Mouse (Mus musculus) hindbrain, embryonic 16.5 days (tissue): ENCODE data around the gene Tbrg1. TPM values are rescaled to one million over a fixed set of nuclear protein-coding genes. Genes with fewer than 3 reads are reported as not detected.

Experiments used
- ATAC-seq: fragments of 200-750 bp; cut with Nextera tagmentation; 2 replicates; pipeline ENCODE4 v1.8.0; 2017; ENCODE audit warnings: moderate TSS enrichment, moderate library complexity
- H3K27ac ChIP-seq: fragments of 300-500 bp; sonication (generic); 2 replicates; pipeline ENCODE4 v1.5.1; 2014; ENCODE audit warnings: low read depth, mild to moderate bottlenecking, control low read depth, low read length, moderate library complexity
- H3K27me3 ChIP-seq: fragments of 300-500 bp; sonication (generic); replicated peaks from 2 replicates; pipeline ENCODE4 v1.6.1; 2014; ENCODE audit warnings: low read length; ENCODE audit not compliant: control insufficient read depth, insufficient read depth
- H3K36me3 ChIP-seq: fragments of 300-500 bp; sonication (generic); 2 replicates; pipeline ENCODE4 v1.6.1; 2014; ENCODE audit warnings: mild to moderate bottlenecking, low read length, moderate library complexity, mixed read lengths; ENCODE audit not compliant: control insufficient read depth, insufficient read depth
- H3K4me1 ChIP-seq: fragments of 300-500 bp; sonication (generic); 2 replicates; pipeline ENCODE4 v1.6.1; 2014; ENCODE audit warnings: low read depth, low read length; ENCODE audit not compliant: control insufficient read depth, insufficient read depth
- H3K4me2 ChIP-seq: fragments of 300-500 bp; sonication (generic); 2 replicates; pipeline ENCODE4 v1.6.1; 2014; ENCODE audit warnings: mild to moderate bottlenecking, low read length, control low read depth, moderate library complexity
- H3K4me3 ChIP-seq: fragments of 300-500 bp; sonication (generic); 2 replicates; pipeline ENCODE4 v1.5.1; 2014; ENCODE audit warnings: mild to moderate bottlenecking, low read length, control low read depth, moderate library complexity
- H3K9ac ChIP-seq: fragments of 300-500 bp; sonication (generic); 2 replicates; pipeline ENCODE4 v1.6.1; 2014; ENCODE audit warnings: low read depth, mild to moderate bottlenecking, control low read depth, low read length, moderate library complexity
- H3K9me3 ChIP-seq: fragments of 300-500 bp; sonication (generic); 2 replicates; pipeline ENCODE4 v1.6.1; 2014; ENCODE audit warnings: mild to moderate bottlenecking, low read length, moderate library complexity; ENCODE audit not compliant: control insufficient read depth
- WGBS: fragments of 180-500 bp; shearing (Covaris S2); extraction: QIAGEN DNeasy Blood & Tissue Kit; methylation state at CpG from one replicate; pipeline ENCODE4 v1.1.7; 2014; 5-methylcytosine and 5-hydroxymethylcytosine counted together
- polyA plus RNA-seq: library from polyadenylated mRNA; unstranded; fragments of >200 nt; fragmentation: Nextera tagmentation; extraction: Ambion mirVana; gene quantifications from 2 replicates; pipeline ENCODE4 v1.2.1, GENCODE M21; 2015

Tbrg1 gene
- polyA plus RNA-seq, 1 experiment from 2014 or later: 87.1 TPM

DNA sequence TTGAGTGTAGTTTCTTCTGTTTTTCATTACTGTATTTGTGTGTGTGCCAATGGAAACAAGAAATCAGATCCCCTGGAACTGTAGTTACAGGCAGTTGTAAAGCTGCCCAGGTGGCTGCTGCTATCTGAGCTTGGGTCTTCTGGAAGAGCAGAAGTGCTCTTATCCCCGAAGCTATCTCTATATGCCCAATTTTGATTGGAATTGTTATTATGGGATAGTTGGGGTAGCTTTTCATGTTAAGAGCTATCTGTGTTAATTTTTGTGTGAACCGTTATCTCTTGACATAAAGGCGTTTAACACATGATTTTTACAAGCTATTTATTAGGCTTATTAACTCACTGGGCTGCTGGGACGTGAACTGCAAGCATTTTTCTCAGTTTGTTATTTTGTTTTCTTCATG, 47.6 kb downstream of the Tbrg1 start:
- no peaks in the 10 kb centered on the region for H3K27me3 ChIP-seq
- peaks cover 6% of the 10 kb centered on the region for H3K4me1 ChIP-seq
- no peaks in the 10 kb centered on the region for H3K36me3 ChIP-seq
- no peak overlapping the region for H3K4me2 ChIP-seq
- H3K9ac ChIP-seq: no peak overlapping the region
- ATAC-seq: no peak
- 73% methylated on average over 4 of the region's 4 CpGs for WGBS
- H3K9me3 ChIP-seq: no peaks in the 10 kb centered on the region
- no peak overlapping the region for H3K27ac ChIP-seq
- no peak overlapping the region for H3K4me3 ChIP-seq

GRCm38 (mm10) chr9:37605089-37605488, 52.0 kb downstream of the Tbrg1 start:
- Histone ChIP-seq H3K36me3 (no peaks in the 10 kb centered on the region), H3K27ac (no peak overlapping the region), H3K27me3 (no peaks in the 10 kb centered on the region), H3K4me2 (no peak overlapping the region), H3K9ac (no peak overlapping the region), H3K4me3 (no peak overlapping the region), H3K4me1 (no peaks in the 10 kb centered on the region), H3K9me3 (no peaks in the 10 kb centered on the region)
- WGBS: 94% methylated on average over 3 of the region's 3 CpGs
- ATAC-seq: no peak

DNA sequence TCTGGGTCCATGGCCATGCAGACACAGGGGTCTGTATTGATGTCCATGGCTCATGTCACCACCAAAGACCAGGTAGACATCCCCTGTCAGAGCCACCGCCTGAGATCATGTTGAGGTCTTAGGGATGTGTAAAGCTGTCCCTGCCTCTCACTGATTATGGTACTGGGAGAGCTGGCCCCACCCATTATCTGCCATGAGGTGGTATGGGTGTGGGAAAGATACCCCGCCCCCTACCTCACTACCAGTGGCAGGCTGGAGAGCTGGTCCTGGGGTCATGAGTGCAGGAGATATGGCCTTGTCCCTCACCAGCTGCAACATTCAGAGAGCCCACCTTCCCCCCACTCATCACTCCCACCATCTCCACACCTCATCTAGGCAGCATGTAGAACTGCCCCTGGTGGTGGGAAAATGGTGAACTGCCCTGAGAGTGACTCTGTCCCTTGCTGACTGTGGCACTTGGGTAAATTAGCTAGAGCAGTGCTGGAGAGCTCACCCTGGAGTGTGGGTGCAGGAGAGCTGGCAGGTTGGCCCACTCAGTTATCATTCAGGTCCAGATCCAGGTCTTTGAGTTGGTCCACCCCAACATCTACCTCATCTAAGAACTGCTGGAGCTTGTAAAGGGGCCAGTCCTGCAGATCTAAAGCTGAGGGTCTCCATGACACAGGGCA, 56.4 kb downstream of the Tbrg1 start:
- Histone ChIP-seq H3K27me3 (no peaks in the 10 kb centered on the region), H3K27ac (no peak overlapping the region), H3K4me2 (no peak overlapping the region), H3K4me1 (no peaks in the 10 kb centered on the region), H3K9me3 (no peaks in the 10 kb centered on the region), H3K9ac (no peak overlapping the region), H3K36me3 (no peaks in the 10 kb centered on the region), H3K4me3 (no peak overlapping the region)
- 100% methylated on average over 2 of the region's 2 CpGs for WGBS
- ATAC-seq: no peak

Other genes starting within 250 kb of the Tbrg1 start
- gene Robo3, start 224.1 kb downstream of the Tbrg1 start, polyA plus RNA-seq: 7.3 and 12.1 TPM in 2 replicates
- 24.4 and 28.9 TPM in 2 replicates for gene Msantd2, start 168.0 kb downstream of the Tbrg1 start, polyA plus RNA-seq
- gene Esam, start 129.2 kb downstream of the Tbrg1 start, polyA plus RNA-seq: 44.6 and 47.6 TPM in 2 replicates
- 0.92 and 1.1 TPM in 2 replicates for gene Vsig2, start 118.1 kb downstream of the Tbrg1 start, polyA plus RNA-seq
- 4.8 and 5.8 TPM in 2 replicates for gene Nrgn, start 104.4 kb downstream of the Tbrg1 start, polyA plus RNA-seq
- 14.8 and 17.4 TPM in 2 replicates for gene Siae, start 101.6 kb downstream of the Tbrg1 start, polyA plus RNA-seq
- 7.6 and 9.6 TPM in 2 replicates for gene Spa17, start 43.6 kb downstream of the Tbrg1 start, polyA plus RNA-seq
- gene Panx3, start 11.9 kb upstream of the Tbrg1 start, polyA plus RNA-seq: 0.15 and 0.51 TPM in 2 replicates
- not detected in 2 replicates for gene Olfr160, start 58.9 kb upstream of the Tbrg1 start, polyA plus RNA-seq
- not detected in 2 replicates for gene Olfr874, start 87.8 kb upstream of the Tbrg1 start, polyA plus RNA-seq
- gene Olfr875, start 114.5 kb upstream of the Tbrg1 start, polyA plus RNA-seq: 0.16 TPM in 1 of 2 replicates, not detected in the other
- not detected in 2 replicates for gene Olfr876, start 145.7 kb upstream of the Tbrg1 start, polyA plus RNA-seq
- not detected in 2 replicates for gene Olfr877, start 197.0 kb upstream of the Tbrg1 start, polyA plus RNA-seq
- not detected in 2 replicates for gene Olfr145, start 239.4 kb upstream of the Tbrg1 start, polyA plus RNA-seq